Mouse (Mus musculus) megakaryocyte, embryonic 14.5 days (primary cell): ENCODE data around the gene Plcb4.

ENCODE experiments used
- FLI1 ChIP-seq: IDR thresholded peaks from 2 replicates; pipeline ENCODE4 v1.6.1; 2012; ENCODE audit warnings: low read length, inconsistent platforms, mixed read lengths
- GATA1 ChIP-seq: IDR thresholded peaks from 3 replicates; pipeline ENCODE4 v1.6.1; 2012; ENCODE audit warnings: mixed read lengths, low read length, inconsistent platforms, borderline replicate concordance

DNA sequence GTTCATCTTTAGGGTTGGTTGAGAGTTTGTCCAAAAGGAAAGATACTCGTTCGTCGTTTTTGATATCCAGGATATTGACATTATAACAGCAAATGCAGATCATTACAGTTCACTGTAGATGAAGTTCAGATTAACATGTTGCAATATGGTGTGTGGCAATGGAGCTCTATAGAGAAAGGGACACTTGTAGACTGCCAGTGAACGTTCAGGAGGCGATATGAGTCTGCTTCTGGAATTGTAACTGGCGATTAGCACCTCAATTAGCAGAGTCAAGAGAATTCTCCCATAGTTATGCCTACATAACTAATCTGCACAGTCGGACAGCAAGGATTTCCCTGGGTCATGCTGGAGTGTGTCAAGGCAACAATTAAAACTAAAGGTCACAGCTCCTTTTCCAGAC lies 210.8 kb downstream of the Plcb4 start:
- no peak for TF ChIP-seq FLI1
- no peak for TF ChIP-seq GATA1
